8 mouse cellular contexts compared by ENCODE assay signal in the genomic region with DNA sequence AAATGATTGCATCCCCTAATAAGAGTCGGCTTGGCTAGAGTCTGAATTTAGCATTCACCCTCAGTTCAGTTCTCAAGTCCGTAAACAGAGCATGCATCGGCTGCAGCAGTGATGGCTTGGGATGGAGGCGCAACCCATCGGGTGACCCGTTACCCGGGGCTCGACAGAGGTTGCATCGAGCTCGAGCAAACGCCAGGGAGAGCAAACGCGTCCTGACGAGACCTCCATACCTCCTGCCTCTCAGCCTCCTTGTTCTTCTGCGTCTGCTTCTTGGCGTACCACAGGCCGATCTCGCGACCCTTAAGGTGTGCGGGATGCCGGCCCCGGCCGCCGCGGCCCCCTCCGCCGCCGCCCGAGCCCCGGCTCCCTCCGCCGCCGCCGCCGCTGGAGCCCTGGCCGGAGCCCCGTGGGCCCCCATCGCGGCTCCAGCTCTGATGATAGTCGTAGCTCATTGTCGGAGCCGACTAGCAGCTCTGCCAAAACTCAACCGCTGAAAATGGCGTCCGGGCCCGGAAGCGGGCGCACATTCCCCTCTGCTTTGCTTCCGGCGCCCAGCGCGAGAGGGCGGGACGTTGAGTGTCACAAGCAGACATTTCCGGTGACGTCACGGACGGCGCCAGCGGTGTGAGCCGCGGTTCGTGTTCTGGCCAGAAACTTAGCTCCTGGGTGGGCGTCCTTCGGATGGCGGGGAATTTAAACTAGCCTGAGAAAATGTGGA. TPM values are rescaled to one million over a fixed set of nuclear protein-coding genes. Genes with fewer than 3 reads are reported as not detected.
DNase-seq lines count a peak whose midpoint lies in the region; ATAC-seq lines count a peak whose summit lies in the region.

Gene Dhx36, minus strand, starts transcription at position 517 of the 718 bp plus-strand sequence.

- peak; percentile 96 to 98 for DNase-seq in adrenal gland, adult (ENCODE audit: inconsistent age in 2 of 2, low spot score in 1 of 2)
- DNase-seq in embryo, embryonic 10.5 days (ENCODE audit: low spot score) = peak; percentile 97
- peak; percentile 97 for DNase-seq in gastrocnemius, postnatal 14 days
- peak; percentile 99 for DNase-seq in left cerebral cortex, postnatal 10 days (ENCODE audit: extremely low spot score in 1 of 2, low spot score in 2 of 2)
- DNase-seq in right cerebral cortex, postnatal 25 days = peak; percentile 98
- DNase-seq in urinary bladder, postnatal 4 days (ENCODE audit: low spot score in 2 of 2) = peak; percentile 93 to 97

- intact Hi-C loops in gastrocnemius, postnatal 14 days (cut with DNase I; ENCODE audit: low total_unique reads) = no loop called here
- intact Hi-C loops in left cerebral cortex, postnatal 10 days (cut with DNase I) = no loop called here

- peak; percentile 98 for ATAC-seq in inflammation-experienced regulatory T-cells, adult 6 months
- ATAC-seq in megakaryocyte-erythroid progenitor cell, adult 5-6 weeks (replicated peaks; ENCODE audit: low FRiP score, low TSS enrichment, poor library complexity, severe bottlenecking) = peak; percentile 100

RNA-seq across cellular contexts. Expression of gene Dhx36, which starts in this region (rescaled TPM):
- 10 to 100 TPM; 13.8 to 14.0 TPM for total RNA-seq in gastrocnemius, postnatal 14 days (2021)
- polyA plus RNA-seq in inflammation-experienced regulatory T-cells, adult 6 months (2017; shearing (Covaris generic)) = 10 to 100 TPM; 18.2 to 27.5 (median 24.9) TPM
- 10 to 100 TPM; 59.4 to 60.3 TPM for total RNA-seq in left cerebral cortex, postnatal 10 days (2021)
- 35.0 and 46.2 TPM in 2 replicates for total RNA-seq in megakaryocyte-erythroid progenitor cell, adult 5-6 weeks (2014; fragmentation: Nextera tagmentation)
- 39.4 and 49.5 TPM in 2 replicates for total RNA-seq in megakaryocyte-erythroid progenitor cell, adult 5-6 weeks (2017)

Comparison
In these comparisons a context has a peak if more than half of its experiments do, and no peak if none do; other contexts are left out.
1. Peak in every context shown above with its lines: DNase-seq and ATAC-seq.